Mouse (Mus musculus) embryonic facial prominence, embryonic 13.5 days (tissue): Measurements from ENCODE around the gene Muc3. TPM values are rescaled to one million over a fixed set of nuclear protein-coding genes. Genes with fewer than 3 reads are reported as not detected.

ENCODE experiments used
- ATAC-seq: fragments of 200-750 bp; cut with Nextera tagmentation; 2 replicates; pipeline ENCODE4 v1.8.0; 2017; ENCODE audit warnings: low read depth; ENCODE audit not compliant: insufficient number of reproducible peaks, insufficient read depth, low FRiP score, low TSS enrichment
- H3K27ac ChIP-seq: fragments of 300-500 bp; sonication (generic); 2 replicates; pipeline ENCODE4 v1.5.1; 2015; ENCODE audit warnings: moderate library complexity, mild to moderate bottlenecking, inconsistent platforms
- H3K27me3 ChIP-seq: fragments of 300-500 bp; sonication (generic); 2 replicates; pipeline ENCODE4 v1.6.1; 2015; ENCODE audit warnings: mild to moderate bottlenecking, inconsistent platforms
- H3K36me3 ChIP-seq: fragments of 300-500 bp; sonication (generic); 2 replicates; pipeline ENCODE4 v1.6.1; 2015; ENCODE audit warnings: mild to moderate bottlenecking, inconsistent platforms
- H3K4me1 ChIP-seq: fragments of 300-500 bp; sonication (generic); 2 replicates; pipeline ENCODE4 v1.6.1; 2015; ENCODE audit warnings: inconsistent platforms
- H3K4me2 ChIP-seq: fragments of 300-500 bp; sonication (generic); 2 replicates; pipeline ENCODE4 v1.6.1; 2015; ENCODE audit warnings: moderate library complexity, mild to moderate bottlenecking, inconsistent platforms
- H3K4me3 ChIP-seq: fragments of 300-500 bp; sonication (generic); 2 replicates; pipeline ENCODE4 v1.5.1; 2015; ENCODE audit warnings: mild to moderate bottlenecking, inconsistent platforms
- H3K9ac ChIP-seq: fragments of 300-500 bp; sonication (generic); 2 replicates; pipeline ENCODE4 v1.6.1; 2015; ENCODE audit warnings: mild to moderate bottlenecking, inconsistent platforms
- H3K9me3 ChIP-seq: fragments of 300-500 bp; sonication (generic); 2 replicates; pipeline ENCODE4 v1.6.1; 2016; ENCODE audit warnings: inconsistent platforms
- WGBS: fragments of 180-500 bp; shearing (Covaris S2); methylation state at CpG from one replicate; pipeline ENCODE4 v1.1.7; 2015; ENCODE audit warnings: mixed read lengths; 5-methylcytosine and 5-hydroxymethylcytosine counted together
- polyA plus RNA-seq: library from polyadenylated mRNA; unstranded; fragments of >200 nt; fragmentation: Nextera tagmentation; extraction: Ambion mirVana; gene quantifications from 2 replicates; pipeline ENCODE4 v1.2.1, GENCODE M21; 2015

The Muc3 gene
- polyA plus RNA-seq, 1 experiment from 2014 or later: not detected

GRCm38 (mm10) chr5:137091560-137091959 lies 57.6 kb downstream of the Muc3 start:
- H3K4me2 ChIP-seq: no peak overlapping the region
- H3K4me1 ChIP-seq: no peaks in the 10 kb centered on the region
- H3K4me3 ChIP-seq: no peak overlapping the region
- H3K9me3 ChIP-seq: peaks cover 6% of the 10 kb centered on the region; the same call in 1 of the 2 replicates
- 54% methylated on average over 6 of the region's 6 CpGs for WGBS
- no peak for ATAC-seq
- H3K36me3 ChIP-seq: no peaks in the 10 kb centered on the region
- no peak overlapping the region for H3K27ac ChIP-seq
- 0 out of 2 replicates have a peak overlapping the region, but pooled peaks have one; percentile 41 for H3K9ac ChIP-seq
- H3K27me3 ChIP-seq: no peaks in the 10 kb centered on the region

GRCm38 (mm10) chr5:137090870-137091269 lies 58.3 kb downstream of the Muc3 start:
- no peak for ATAC-seq
- Histone ChIP-seq H3K4me1 (no peaks in the 10 kb centered on the region), H3K36me3 (no peaks in the 10 kb centered on the region), H3K9me3 (0 out of 2 replicates have a peak, but pooled peaks cover 6% of the 10 kb centered on the region), H3K4me2 (no peak overlapping the region), H3K9ac (no peak overlapping the region), H3K27me3 (no peaks in the 10 kb centered on the region), H3K4me3 (no peak overlapping the region), H3K27ac (no peak overlapping the region)
- 74% methylated on average over 10 of the region's 10 CpGs for WGBS

- ATAC-seq: no peak
- WGBS: 88% methylated on average over 8 of the region's 8 CpGs
These were observed 61.7 kb downstream of the Muc3 start for GRCm38 (mm10) chr5:137087410-137087809.

GRCm38 (mm10) chr5:137085731-137086130 lies 63.4 kb downstream of the Muc3 start:
- H3K9me3 ChIP-seq: 0 out of 2 replicates have a peak, but pooled peaks cover 6% of the 10 kb centered on the region
- H3K4me1 ChIP-seq: no peaks in the 10 kb centered on the region
- no peak overlapping the region for H3K4me2 ChIP-seq
- no peaks in the 10 kb centered on the region for H3K27me3 ChIP-seq
- no peak overlapping the region for H3K9ac ChIP-seq
- WGBS: 77% methylated on average over 3 of the region's 3 CpGs
- H3K27ac ChIP-seq: no peak overlapping the region
- H3K4me3 ChIP-seq: no peak overlapping the region
- no peaks in the 10 kb centered on the region for H3K36me3 ChIP-seq
- no peak for ATAC-seq

More at GRCm38 (mm10) chr5:137087410-137087809, 61.7 kb downstream of the Muc3 start:
- Histone ChIP-seq H3K4me2 (no peak overlapping the region), H3K36me3 (no peaks in the 10 kb centered on the region), H3K4me1 (no peaks in the 10 kb centered on the region), H3K9ac (no peak overlapping the region), H3K27me3 (no peaks in the 10 kb centered on the region), H3K4me3 (no peak overlapping the region), H3K27ac (no peak overlapping the region), H3K9me3 (0 out of 2 replicates have a peak, but pooled peaks cover 6% of the 10 kb centered on the region)

GRCm38 (mm10) chr5:137085021-137085420 lies 64.1 kb downstream of the Muc3 start:
- Histone ChIP-seq H3K27me3 (no peaks in the 10 kb centered on the region), H3K9ac (no peak overlapping the region), H3K4me2 (no peak overlapping the region), H3K27ac (no peak overlapping the region), H3K9me3 (0 out of 2 replicates have a peak, but pooled peaks cover 6% of the 10 kb centered on the region), H3K4me3 (no peak overlapping the region), H3K36me3 (no peaks in the 10 kb centered on the region), H3K4me1 (no peaks in the 10 kb centered on the region)
- WGBS: 85% methylated on average over 6 of the region's 6 CpGs
- no peak for ATAC-seq

Other genes starting within 250 kb of the Muc3 start
- gene Ift22, start 241.2 kb downstream of the Muc3 start, polyA plus RNA-seq: 67.4 and 70.2 TPM in 2 replicates
- 265 and 282 TPM in 2 replicates for gene Fis1, start 196.0 kb downstream of the Muc3 start, polyA plus RNA-seq
- gene Cldn15, start 182.7 kb downstream of the Muc3 start, polyA plus RNA-seq: 0.44 and 0.61 TPM in 2 replicates
- gene Plod3, start 162.3 kb downstream of the Muc3 start, polyA plus RNA-seq: 49.0 and 62.4 TPM in 2 replicates
- gene Znhit1, start 161.3 kb downstream of the Muc3 start, polyA plus RNA-seq: 117 and 124 TPM in 2 replicates
- gene Vgf, start 122.9 kb downstream of the Muc3 start, polyA plus RNA-seq: 0.12 and 0.13 TPM in 2 replicates
- gene Ap1s1, start 103.2 kb downstream of the Muc3 start, polyA plus RNA-seq: 187 TPM in 2 replicates
- 0.22 and 0.35 TPM in 2 replicates for gene Serpine1, start 77.1 kb downstream of the Muc3 start, polyA plus RNA-seq
- 8.7 and 8.8 TPM in 2 replicates for gene Trim56, start 33.1 kb downstream of the Muc3 start, polyA plus RNA-seq
- gene Muc3a, start 63.1 kb upstream of the Muc3 start, polyA plus RNA-seq: not detected in 2 replicates
- gene Ache, start 138.2 kb upstream of the Muc3 start, polyA plus RNA-seq: 2.7 and 3.3 TPM in 2 replicates
- gene Ufsp1, start 145.3 kb upstream of the Muc3 start, polyA plus RNA-seq: 5.4 and 5.6 TPM in 2 replicates
- 143 and 148 TPM in 2 replicates for gene Srrt, start 158.4 kb upstream of the Muc3 start, polyA plus RNA-seq
- 106 TPM in 2 replicates for gene Trip6, start 165.1 kb upstream of the Muc3 start, polyA plus RNA-seq
- gene Slc12a9, start 184.3 kb upstream of the Muc3 start, polyA plus RNA-seq: 16.0 and 16.1 TPM in 2 replicates
- gene Ephb4, start 200.8 kb upstream of the Muc3 start, polyA plus RNA-seq: 70.4 and 71.0 TPM in 2 replicates